Mouse (Mus musculus) kidney, adult 2 months (tissue): Measurements from ENCODE around the gene Atf6.

Experiments
- CTCF ChIP-seq: fragments of 200-500 bp; conservative IDR thresholded peaks from 2 replicates; pipeline ENCODE4 v1.5.1; 2011; ENCODE audit warnings: low read depth, mild to moderate bottlenecking, control low read depth, low read length, moderate library complexity, mixed read lengths; ENCODE audit not compliant: insufficient read depth, insufficient read length
- POLR2A ChIP-seq: fragments of 200-500 bp; IDR thresholded peaks from one replicate; pipeline ENCODE4 v1.6.1; 2011; ENCODE audit warnings: low read depth, low read length, control low read depth

GRCm38 (mm10) chr1:170741497-170742246, 125.9 kb downstream of the Atf6 start:
- TF ChIP-seq CTCF (no peak), POLR2A (no peak)
